Mouse (Mus musculus) brain, embryonic 14.5 days (tissue): ENCODE data around the gene Phf14. TPM values are rescaled to one million over a fixed set of nuclear protein-coding genes. Genes with fewer than 3 reads are reported as not detected.

Experiments used
- DNase-seq: peaks from one replicate; pipeline ENCODE4 v3.0.0-alpha.2; 2011; ENCODE audit warnings: low read depth
- CTCF ChIP-seq: fragments of 200-500 bp; IDR thresholded peaks from 2 replicates; pipeline ENCODE4 v1.5.1; 2012; ENCODE audit warnings: inconsistent platforms, mild to moderate bottlenecking, moderate library complexity, borderline replicate concordance; ENCODE audit not compliant: insufficient read depth, insufficient read length; ENCODE audit errors: extremely low read depth
- POLR2A ChIP-seq: fragments of 200-500 bp; IDR thresholded peaks from 2 replicates; pipeline ENCODE4 v1.6.1; 2012; ENCODE audit warnings: mild to moderate bottlenecking, inconsistent platforms, borderline replicate concordance; ENCODE audit not compliant: poor library complexity, insufficient read depth, insufficient read length, severe bottlenecking; ENCODE audit errors: extremely low read depth
- polyA plus RNA-seq: library from polyadenylated mRNA; depleted of rRNA; stranded (reverse); fragments of >200 nt; gene quantifications from 2 replicates; pipeline ENCODE4 v1.2.3, GENCODE M21; 2012

The Phf14 gene
- polyA plus RNA-seq, 1 experiment: 88.7 TPM

GRCm38 (mm10) chr6:12081722-12082121, 174.1 kb downstream of the Phf14 start:
- DNase-seq: no peak
- no peak for TF ChIP-seq CTCF
- TF ChIP-seq POLR2A: no peak

- TF ChIP-seq CTCF (no peak), POLR2A (no peak)
Observed at GRCm38 (mm10) chr6:12082125-12082524, 174.5 kb downstream of the Phf14 start.

GRCm38 (mm10) chr6:12082531-12083216, 175.1 kb downstream of the Phf14 start:
- DNase-seq: no peak
- no peak for TF ChIP-seq POLR2A
- no peak for TF ChIP-seq CTCF

More at GRCm38 (mm10) chr6:12082125-12082524, 174.5 kb downstream of the Phf14 start:
- no peak for DNase-seq

- TF ChIP-seq POLR2A: no peak
- TF ChIP-seq CTCF: no peak
Observed at GRCm38 (mm10) chr6:12084721-12085120, 177.1 kb downstream of the Phf14 start.

GRCm38 (mm10) chr6:12089439-12089992, 181.9 kb downstream of the Phf14 start:
- no peak for TF ChIP-seq CTCF
- no peak for TF ChIP-seq POLR2A
- DNase-seq: peak; percentile 50

More at GRCm38 (mm10) chr6:12084721-12085120, 177.1 kb downstream of the Phf14 start:
- DNase-seq: no peak

- no peak for DNase-seq
- TF ChIP-seq POLR2A: no peak
- TF ChIP-seq CTCF: no peak
Observed at GRCm38 (mm10) chr6:12095716-12096115, 188.1 kb downstream of the Phf14 start.

GRCm38 (mm10) chr6:12097125-12097524, 189.5 kb downstream of the Phf14 start:
- DNase-seq: no peak
- no peak for TF ChIP-seq CTCF
- no peak for TF ChIP-seq POLR2A

GRCm38 (mm10) chr6:12105144-12105543, 197.5 kb downstream of the Phf14 start:
- TF ChIP-seq CTCF: no peak
- TF ChIP-seq POLR2A: no peak
- no peak for DNase-seq

- no peak for DNase-seq
- TF ChIP-seq POLR2A (no peak), CTCF (no peak)
Observed at GRCm38 (mm10) chr6:12107326-12107725, 199.7 kb downstream of the Phf14 start.

- no peak for DNase-seq
- TF ChIP-seq CTCF (no peak), POLR2A (no peak)
Observed at GRCm38 (mm10) chr6:12107786-12108185, 200.2 kb downstream of the Phf14 start.

GRCm38 (mm10) chr6:12116926-12117818, 209.6 kb downstream of the Phf14 start:
- TF ChIP-seq POLR2A: no peak
- no peak for TF ChIP-seq CTCF
- peak; percentile 53 for DNase-seq
